ENCODE assay signal across 9 mouse cellular contexts in genomic region chr5:100259803-100260693, GRCm38 (mm10).
DNase-seq lines count a peak whose midpoint lies in the region; ATAC-seq lines count a peak whose summit lies in the region.
"Had no signal": no experiment of that assay in that cellular context is flagged by ENCODE, and none has a peak within 500 bp of the region (broad histone marks: within the 10 kb centered on the region; RNA-seq: fewer than 3 reads in every experiment).

No protein-coding gene starts in this region.

- no peak overlapping the region for H3K9ac ChIP-seq in limb, embryonic 13.5 days
- no peak overlapping the region for H3K9ac ChIP-seq in forebrain, embryonic 12.5 days
- no peak overlapping the region for H3K9ac ChIP-seq in intestine, embryonic 15.5 days

- 74% methylated on average over 8 of the region's 8 CpGs for whole genome bisulfite sequencing in heart, embryonic 10.5 days
- 77% methylated on average over 8 of the region's 8 CpGs for WGBS in limb, embryonic 13.5 days
- 83% methylated on average over 8 of the region's 8 CpGs for WGBS in limb, embryonic 10.5 days
- 65% methylated on average over 8 of the region's 8 CpGs for WGBS in forebrain, embryonic 12.5 days
- WGBS in intestine, embryonic 15.5 days: 69% methylated on average over 8 of the region's 8 CpGs

- H3K4me3 ChIP-seq in heart, embryonic 10.5 days: no peak overlapping the region
- H3K4me3 ChIP-seq in limb, embryonic 13.5 days: no peak overlapping the region
- no peak overlapping the region for H3K4me3 ChIP-seq in limb, embryonic 10.5 days
- H3K4me3 ChIP-seq in forebrain, embryonic 12.5 days (replicated peaks): no peak overlapping the region
- no peak overlapping the region for H3K4me3 ChIP-seq in intestine, embryonic 15.5 days (replicated peaks)

- H3K9me3 ChIP-seq in heart, embryonic 10.5 days: no peaks in the 10 kb centered on the region
- no peaks in the 10 kb centered on the region for H3K9me3 ChIP-seq in limb, embryonic 13.5 days
- H3K9me3 ChIP-seq in limb, embryonic 10.5 days (replicated peaks): no peaks in the 10 kb centered on the region
- H3K9me3 ChIP-seq in forebrain, embryonic 12.5 days: no peaks in the 10 kb centered on the region
- no peaks in the 10 kb centered on the region for H3K9me3 ChIP-seq in intestine, embryonic 15.5 days

- DNase-seq in heart, embryonic 10.5 days (ENCODE audit: low spot score): no peak
- no peak for DNase-seq in heart, postnatal 14 days
- no peak for DNase-seq in limb, embryonic 10.5 days (ENCODE audit: low spot score)
- no peak for DNase-seq in right cerebral cortex, adult 2 months (ENCODE audit: low spot score in 2 of 2)
- DNase-seq: thymus, postnatal 14 days had no signal

- peaks cover 16% of the 10 kb centered on the region for H3K4me1 ChIP-seq in heart, embryonic 10.5 days
- H3K4me1 ChIP-seq in limb, embryonic 13.5 days: peaks cover 6% of the 10 kb centered on the region; the same call in 1 of the 2 replicates
- no peaks in the 10 kb centered on the region for H3K4me1 ChIP-seq in limb, embryonic 10.5 days
- peaks cover 8% of the 10 kb centered on the region; the same call in 1 of the 2 replicates for H3K4me1 ChIP-seq in forebrain, embryonic 12.5 days
- H3K4me1 ChIP-seq in intestine, embryonic 15.5 days (replicated peaks): 0 out of 2 replicates have a peak, but pooled peaks cover 7% of the 10 kb centered on the region

- peak overlapping the region; percentile 78; the same call in 1 of the 2 replicates for H3K27ac ChIP-seq in heart, embryonic 10.5 days
- H3K27ac ChIP-seq in limb, embryonic 13.5 days: peak overlapping the region; percentile 58; the same call in 1 of the 2 replicates
- H3K27ac ChIP-seq in limb, embryonic 10.5 days: no peak overlapping the region
- 0 out of 2 replicates have a peak overlapping the region, but pooled peaks have one; percentile 20 for H3K27ac ChIP-seq in forebrain, embryonic 12.5 days
- H3K27ac ChIP-seq in intestine, embryonic 15.5 days: 0 out of 2 replicates have a peak overlapping the region, but pooled peaks have one; percentile 56

- no peaks in the 10 kb centered on the region for H3K36me3 ChIP-seq in heart, embryonic 10.5 days
- no peaks in the 10 kb centered on the region for H3K36me3 ChIP-seq in limb, embryonic 13.5 days
- H3K36me3 ChIP-seq in limb, embryonic 10.5 days: no peaks in the 10 kb centered on the region
- no peaks in the 10 kb centered on the region for H3K36me3 ChIP-seq in forebrain, embryonic 12.5 days (replicated peaks)
- no peaks in the 10 kb centered on the region for H3K36me3 ChIP-seq in intestine, embryonic 15.5 days

- no peaks in the 10 kb centered on the region for H3K27me3 ChIP-seq in heart, embryonic 10.5 days (ENCODE audit: insufficient read depth, poor library complexity, severe bottlenecking)
- no peaks in the 10 kb centered on the region for H3K27me3 ChIP-seq in limb, embryonic 13.5 days
- no peaks in the 10 kb centered on the region for H3K27me3 ChIP-seq in limb, embryonic 10.5 days (ENCODE audit: low read depth, poor library complexity, severe bottlenecking)
- no peaks in the 10 kb centered on the region for H3K27me3 ChIP-seq in forebrain, embryonic 12.5 days
- H3K27me3 ChIP-seq in intestine, embryonic 15.5 days (replicated peaks): no peaks in the 10 kb centered on the region

- H3K4me2 ChIP-seq in limb, embryonic 13.5 days (replicated peaks): no peak overlapping the region
- H3K4me2 ChIP-seq in forebrain, embryonic 12.5 days: no peak overlapping the region
- H3K4me2 ChIP-seq in intestine, embryonic 15.5 days (replicated peaks): no peak overlapping the region

- intact Hi-C loops in heart, postnatal 14 days (cut with DNase I): no loop called here

- ATAC-seq in limb, embryonic 13.5 days (ENCODE audit: low FRiP score, low read depth): no peak
- ATAC-seq in forebrain, embryonic 12.5 days (ENCODE audit: low FRiP score): no peak
- ATAC-seq in intestine, embryonic 15.5 days: peak; percentile 25; the same call in 1 of the 2 replicates
- no peak for ATAC-seq in megakaryocyte progenitor cell, adult 5-6 weeks (replicated peaks; ENCODE audit: poor library complexity)
